Mouse (Mus musculus) forelimb bud, embryonic 11.5 days (tissue): ENCODE results near the gene Mt2.
"Not testable (repeated sequence)": the region's sequence is repeated elsewhere in the genome, so short reads cannot be mapped to it uniquely, and the experiment has no call there.

ENCODE experiments used
- DNase-seq: peaks from one replicate; pipeline ENCODE4 v3.0.0-alpha.2; 2012; ENCODE audit warnings: low read depth, low spot score

The Mt2 gene

DNA sequence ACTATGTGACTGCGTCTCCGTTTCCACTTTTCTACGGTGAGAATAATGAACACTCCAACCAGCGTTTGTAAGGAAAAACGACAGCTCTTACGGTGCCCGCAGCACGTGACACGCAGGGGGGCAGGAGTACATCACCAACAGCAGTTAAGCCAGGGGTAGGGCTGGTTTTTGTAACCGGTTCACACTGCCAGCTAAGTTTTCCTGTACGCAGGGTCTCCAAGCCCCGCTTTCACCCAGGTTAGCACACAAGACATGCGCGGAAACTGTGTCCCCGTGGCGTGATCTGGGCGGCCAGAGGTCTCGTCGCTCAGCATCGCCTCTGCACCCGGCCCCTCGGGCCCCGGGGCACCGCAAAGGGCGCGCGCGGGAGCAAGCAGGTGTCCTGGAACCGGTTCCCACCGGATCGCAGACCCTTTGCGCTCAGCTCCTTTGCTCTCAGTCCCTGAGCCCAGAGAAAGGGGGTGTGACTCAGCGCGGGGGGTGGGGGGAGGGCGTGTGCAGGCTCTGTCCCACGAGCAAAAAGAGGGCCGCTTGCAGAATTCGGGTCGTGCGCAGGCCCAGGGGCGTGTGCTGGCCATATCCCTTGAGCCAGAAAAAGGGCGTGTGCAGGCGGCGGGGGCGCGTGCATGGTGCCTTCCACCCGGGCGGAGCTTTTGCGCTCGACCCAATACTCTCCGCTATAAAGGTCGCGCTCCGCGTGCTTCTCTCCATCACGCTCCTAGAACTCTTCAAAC, at the start of gene Mt2:
Gene Mt2, plus strand, starts transcription at position 590 of the 734 bp plus-strand sequence.
- no peak for DNase-seq

DNA sequence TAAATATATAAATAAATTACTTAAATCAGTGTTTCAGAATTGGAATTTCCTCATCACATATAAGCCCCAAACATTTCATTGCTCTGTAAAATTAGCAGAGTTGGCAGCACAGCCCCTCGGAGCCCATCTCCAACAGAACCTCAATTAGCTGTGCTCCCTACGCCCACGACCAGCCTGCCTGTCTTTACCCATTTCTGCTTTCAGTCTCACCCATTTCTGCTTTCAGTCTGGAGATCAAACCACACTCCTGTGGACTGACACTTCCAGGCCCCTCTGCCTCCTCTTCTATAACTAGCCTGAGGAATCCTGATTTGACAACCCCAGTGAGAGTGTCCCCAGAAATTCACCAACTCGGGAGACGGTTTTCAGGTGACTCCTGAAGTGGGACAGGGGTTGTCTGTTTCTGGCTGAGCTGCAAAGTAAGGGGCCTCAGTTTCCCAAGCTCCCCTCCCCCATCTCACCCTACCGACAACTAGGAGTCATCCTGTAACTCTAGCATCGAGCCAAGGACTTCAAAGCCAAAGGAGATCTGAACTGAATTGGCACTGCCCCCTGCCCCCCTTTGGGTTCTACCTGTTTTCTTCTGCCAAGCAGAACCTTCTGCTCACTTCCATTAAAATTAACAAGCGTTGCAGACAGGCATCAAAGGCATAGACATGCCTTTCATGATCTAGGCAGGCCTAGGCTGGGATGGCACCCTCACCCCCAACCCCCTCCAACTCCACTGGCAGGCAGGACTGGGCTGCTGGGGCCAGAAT, 49.6 kb upstream of the Mt2 start:
- no peak for DNase-seq

DNA sequence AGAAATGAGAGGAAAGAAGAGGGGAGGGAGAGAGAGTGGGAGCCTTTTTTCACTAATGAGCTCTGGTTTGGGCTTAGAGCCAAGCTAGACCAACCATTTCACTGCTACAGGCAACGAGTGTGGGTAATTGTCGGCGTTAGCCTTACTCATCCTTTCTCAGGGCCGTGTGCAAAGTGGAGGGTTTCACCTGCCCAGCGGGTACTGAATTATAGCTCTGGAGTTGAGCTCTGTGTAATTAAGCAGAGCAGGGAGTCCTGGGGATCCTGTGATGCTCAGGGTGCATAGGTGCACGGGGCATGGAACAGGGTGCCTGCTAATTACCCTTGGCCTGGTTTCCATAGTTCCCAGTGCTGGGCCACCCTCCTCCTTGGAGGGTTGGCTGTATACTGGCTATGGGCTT, 44.8 kb upstream of the Mt2 start:
- DNase-seq: no peak

DNA sequence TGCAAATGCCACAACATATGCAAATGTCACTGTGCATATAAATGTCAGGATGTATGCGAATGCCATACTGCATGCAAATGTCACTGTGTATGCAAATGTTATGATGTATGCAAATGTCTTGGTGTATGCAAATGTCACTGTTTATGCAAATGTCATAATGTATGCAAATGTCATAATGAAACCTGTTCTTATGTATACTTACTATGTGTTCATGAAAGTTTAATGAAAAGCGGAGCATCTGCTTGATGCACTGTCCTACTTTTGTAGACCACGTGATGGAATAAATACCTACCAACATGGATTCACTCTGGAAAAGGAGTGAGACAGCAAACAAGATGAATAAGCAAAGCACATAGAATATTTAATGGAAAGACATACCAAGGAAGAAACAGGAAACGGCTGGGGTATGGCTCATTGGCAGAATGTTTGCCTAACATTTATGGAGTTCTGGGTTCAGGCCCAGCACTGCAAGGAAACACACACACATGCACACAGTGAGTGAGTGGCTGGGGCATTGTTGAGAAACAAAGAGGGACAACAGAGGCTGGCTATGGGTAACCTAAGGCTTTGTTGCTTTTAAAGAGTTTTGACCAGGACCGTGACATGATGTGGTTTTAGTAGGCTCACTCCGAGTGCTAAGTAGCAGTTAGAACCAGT, 43.2 kb upstream of the Mt2 start:
- no peak for DNase-seq

DNA sequence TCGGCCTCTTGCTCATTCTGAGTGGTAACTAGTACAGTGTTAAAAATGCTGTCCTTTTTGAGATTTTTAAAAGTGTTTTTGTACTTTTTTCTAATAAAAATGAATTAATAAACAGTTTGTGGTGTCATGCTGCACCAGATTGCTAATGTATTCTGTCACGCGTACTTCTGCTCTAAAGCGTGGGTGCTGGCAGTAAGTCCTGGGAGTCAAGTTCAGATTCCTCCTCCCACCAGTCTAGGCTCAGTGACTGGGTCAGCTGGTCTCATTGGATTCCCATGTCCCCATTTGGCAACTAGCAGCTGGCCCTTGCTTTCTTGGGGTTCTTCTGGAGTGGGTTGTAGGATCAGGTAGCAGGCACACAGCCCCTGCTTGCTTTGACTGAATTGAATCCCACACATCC, 42.3 kb upstream of the Mt2 start:
- DNase-seq: no peak

DNA sequence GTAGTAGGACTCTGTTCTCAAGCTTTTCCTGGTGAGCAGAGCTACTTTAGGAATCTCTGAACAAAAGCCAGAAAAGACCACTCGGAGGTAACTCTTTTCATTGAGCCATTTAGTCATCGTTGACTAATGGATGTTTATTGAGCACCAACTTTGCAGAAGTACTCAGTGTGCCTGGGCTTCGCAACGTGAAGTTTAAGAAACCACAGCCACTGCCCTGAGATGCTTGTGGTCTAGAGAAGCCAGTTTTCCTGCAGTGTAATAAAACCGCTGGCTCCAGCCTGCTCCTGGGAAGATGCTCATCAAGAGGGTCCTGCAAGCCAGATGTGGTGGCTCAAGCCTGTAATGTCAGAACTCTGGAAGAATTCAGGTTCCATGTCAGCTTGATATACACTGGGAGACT, 40.4 kb upstream of the Mt2 start:
- no peak for DNase-seq

DNA sequence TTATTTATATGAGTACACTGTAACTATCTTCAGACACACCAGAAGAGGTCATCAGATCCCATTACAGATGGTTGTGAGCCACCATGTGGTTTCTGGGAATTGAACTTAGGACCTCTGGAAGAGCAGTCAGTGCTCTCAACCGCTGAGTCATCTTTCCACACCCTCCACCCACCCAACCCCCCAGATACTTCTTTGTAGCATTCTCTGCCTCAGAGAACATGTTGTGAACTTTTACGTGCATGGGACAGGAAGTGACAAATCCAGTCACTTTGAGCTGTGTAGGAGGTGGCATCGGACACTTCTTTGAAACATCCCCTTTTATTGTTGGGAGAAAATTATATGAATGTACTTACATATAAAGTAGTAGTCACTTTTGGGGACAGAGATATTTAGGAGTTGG, 37.9 kb upstream of the Mt2 start:
- DNase-seq: not testable (repeated sequence)

DNA sequence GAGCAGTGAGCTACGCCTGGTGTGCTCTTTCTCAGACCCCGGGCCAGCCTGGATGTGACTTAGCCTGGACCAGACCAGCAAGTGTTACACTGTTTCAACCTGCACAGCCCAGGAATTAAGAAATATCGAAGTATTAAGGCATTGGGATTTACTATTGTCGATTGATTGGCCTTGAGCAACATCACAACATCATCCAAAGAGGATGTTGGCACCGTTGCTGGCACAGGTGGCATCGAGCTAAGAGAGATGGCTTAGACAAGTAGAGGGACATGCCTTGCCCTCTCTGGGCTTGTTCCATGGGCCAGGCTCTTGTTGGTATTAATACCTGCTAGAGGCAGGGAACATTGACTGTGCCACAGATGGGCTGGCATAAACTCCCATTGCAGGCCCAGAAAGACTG, 36.9 kb upstream of the Mt2 start:
- no peak for DNase-seq

DNA sequence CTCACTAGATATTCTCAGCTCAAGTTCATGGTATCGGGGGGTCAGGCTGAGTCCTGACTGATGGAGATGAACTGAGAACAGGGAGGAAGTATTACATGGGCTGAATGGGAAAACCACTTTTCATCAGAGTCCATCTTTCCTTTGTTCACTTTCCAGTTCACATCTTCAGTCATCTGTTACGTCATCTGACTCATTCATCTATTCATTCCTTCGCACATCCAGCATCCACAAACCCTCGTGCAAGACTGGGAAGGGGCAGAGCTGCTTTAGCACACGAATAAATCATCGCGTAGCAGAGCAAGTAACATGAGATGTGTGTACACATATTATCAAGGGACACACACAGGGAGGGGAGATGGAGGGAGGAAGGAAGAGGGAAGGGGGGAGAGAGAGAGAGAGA, 36.3 kb upstream of the Mt2 start:
- no peak for DNase-seq

DNA sequence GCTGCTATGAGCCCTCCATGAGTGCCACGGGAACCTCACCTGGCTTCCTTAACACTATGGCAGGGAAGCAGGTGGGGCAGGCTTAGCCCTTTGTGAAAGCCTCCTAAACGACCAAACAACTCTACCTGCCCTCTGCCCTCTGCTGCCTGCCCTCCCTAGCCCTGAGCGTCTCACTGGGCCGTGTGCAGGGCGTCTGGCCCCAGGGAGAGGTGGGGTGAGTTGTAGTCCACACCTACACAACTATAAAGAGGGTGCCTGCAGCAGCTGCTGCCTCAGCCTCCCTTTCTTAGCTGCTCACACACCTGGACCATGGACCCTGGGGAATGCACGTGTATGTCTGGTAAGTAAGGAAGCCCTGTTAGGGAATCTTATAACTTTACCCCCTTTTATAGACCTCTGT, 35.5 kb upstream of the Mt2 start, which contains the start of gene Mt4:
Gene Mt4, plus strand, starts transcription at position 265 of the 400 bp plus-strand sequence.
- no peak for DNase-seq

DNA sequence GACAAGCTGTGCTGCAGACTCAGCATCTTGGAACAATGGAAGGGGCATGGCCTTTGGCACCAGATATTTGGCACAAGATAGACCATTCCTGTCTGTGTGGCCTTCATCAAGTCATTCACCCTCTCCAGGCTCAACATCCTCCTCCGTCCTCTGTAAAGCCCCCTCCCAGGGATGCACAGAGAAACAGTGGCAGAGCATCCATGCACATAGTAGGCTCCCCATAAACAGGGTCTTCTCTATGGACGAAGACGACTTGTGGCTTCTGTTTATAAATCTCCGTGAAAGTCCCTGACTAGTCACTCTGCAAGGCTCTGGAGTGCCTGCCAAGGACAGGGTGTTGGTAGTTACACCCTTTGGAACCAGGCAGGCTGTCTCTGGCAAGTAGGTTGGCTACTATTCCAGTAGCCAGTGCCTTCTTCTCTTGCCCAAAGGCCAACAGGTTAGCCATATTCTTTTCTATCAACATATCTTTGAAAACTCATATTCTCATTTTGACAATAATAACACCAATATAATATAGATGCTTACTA, 32.1 kb upstream of the Mt2 start:
- no peak for DNase-seq

DNA sequence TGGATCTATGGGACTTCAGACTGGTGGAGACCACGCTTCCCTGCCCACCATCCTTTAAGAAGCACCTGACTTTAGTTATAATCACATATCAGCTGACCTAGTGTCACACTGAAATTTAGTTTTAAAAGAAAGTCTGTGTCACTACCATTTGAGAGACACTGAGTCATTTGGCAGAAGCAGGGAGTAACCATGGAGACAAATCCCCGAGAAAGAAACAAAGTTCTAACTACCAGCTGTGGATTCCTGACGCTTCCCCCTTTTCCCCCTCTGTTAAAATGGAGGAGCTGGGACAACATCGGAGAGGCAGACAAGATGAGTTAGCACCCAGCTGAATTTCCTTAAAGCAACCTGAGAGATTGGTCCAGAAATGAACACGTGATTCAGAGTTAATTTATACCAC, 24.2 kb upstream of the Mt2 start:
- no peak for DNase-seq

DNA sequence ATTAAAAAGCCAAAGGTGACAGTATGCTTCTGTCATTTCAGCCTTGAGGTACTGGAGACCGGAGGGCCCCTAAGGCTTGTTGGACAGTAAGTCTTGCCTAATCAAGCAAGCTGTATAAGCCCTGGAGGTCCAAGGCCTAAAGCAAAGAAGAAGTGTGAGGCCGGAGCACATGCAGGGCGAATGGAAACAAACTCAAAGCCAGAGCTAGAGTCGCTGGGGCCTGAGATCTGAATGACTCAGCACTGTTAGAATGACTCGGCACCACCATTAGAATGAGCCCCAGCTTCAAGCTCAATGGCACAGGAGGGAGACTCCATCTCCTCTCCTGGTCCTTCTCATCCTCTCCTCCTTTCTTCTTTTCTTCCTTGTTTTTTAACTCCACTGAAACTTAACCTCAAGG, 21.5 kb upstream of the Mt2 start:
- DNase-seq: no peak

DNA sequence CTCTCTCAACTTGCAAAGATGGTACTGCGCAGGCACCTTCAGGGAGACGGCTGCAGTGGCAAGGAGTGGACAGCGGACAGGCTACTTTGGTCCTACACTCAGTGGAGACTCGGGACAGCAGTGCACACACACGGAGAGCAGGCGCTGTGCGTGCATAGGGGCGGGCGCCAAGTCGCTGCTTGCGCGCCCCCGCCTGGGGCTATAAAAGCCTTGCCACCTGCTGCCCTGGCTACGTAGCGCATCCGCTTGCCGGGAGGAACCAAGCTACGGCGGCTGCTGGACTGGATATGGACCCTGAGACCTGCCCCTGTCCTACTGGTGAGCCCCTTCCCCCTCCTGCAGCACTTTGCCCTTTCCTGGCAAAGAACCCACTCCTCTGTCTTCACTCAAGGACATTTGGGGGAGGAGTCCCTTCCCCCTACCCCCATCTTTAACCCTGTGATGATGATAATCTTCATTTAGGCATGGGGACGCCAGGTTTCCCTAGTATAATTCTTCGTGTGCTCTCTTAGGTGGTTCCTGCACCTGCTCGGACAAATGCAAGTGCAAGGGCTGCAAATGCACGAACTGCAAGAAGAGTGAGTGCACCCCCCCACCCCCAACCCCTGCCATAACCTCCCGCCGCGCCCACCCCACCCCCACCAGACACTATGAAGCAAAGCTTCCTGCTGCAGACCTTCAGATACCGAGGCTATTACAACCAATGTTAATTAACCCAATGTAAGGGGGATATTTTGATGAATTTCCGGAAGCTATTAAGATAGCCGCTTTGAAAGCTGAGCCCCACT, 19.8 kb upstream of the Mt2 start, which contains the start of gene Mt3:
Gene Mt3, plus strand, starts transcription at position 95 of the 788 bp plus-strand sequence.
- DNase-seq: peak; percentile 43

DNA sequence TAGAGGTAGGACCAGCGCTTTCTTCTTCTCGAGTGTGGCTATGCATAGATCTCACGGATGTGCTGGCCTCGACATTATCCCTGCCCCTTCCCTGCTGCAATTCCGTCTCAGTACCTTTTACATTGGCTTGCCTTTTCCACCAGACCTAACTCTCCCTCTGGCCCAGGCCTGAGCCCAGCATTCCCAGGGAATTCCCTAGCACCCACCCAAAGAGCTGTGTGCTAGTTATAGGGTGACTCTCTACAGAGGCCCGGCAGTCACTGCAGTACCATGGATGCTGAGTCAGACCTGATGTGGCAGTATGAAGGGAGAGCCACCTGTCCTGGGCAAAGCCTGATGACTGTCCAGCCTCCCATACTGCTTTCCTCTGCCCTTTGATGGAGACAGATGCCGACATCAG, 19.0 kb upstream of the Mt2 start:
- no peak for DNase-seq

DNA sequence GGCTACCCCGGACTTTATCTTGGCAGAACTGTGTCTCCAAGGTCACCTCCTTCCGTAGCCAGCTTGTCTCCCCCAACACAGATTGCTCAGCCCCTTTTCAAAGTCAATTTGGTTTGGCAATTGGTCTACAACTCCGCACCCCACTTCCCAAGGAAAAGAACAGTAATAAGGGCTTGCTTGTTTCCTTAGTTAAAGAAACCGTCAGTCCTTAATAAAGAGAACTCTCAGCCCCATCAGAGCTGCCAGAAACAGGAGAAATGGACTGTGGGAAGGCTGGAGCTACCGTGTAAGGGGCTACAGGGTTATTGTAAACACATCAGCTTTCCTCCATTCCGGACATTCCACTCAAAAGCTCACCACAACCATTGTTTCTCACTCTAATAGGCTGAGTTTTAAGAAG, 17.9 kb upstream of the Mt2 start:
- no peak for DNase-seq

DNA sequence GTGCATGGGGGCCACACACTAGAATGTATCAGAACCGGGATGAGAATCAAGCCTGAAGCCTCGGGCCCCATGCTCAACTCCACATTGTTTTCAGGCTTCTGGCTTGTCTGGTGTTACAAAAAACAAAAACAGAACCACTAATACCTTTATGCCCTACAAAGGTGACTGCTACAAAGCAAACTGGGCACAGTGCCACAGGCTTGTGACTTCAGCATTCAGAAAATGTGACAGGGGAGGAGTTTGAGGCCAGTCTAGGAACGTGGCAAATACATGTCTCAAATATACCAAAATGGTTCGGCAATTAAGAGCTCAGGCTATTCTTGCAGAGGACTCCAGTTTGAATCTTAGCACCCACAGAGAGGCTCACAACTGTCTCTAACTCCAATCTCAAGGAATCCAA, 16.4 kb upstream of the Mt2 start:
- DNase-seq: no peak

DNA sequence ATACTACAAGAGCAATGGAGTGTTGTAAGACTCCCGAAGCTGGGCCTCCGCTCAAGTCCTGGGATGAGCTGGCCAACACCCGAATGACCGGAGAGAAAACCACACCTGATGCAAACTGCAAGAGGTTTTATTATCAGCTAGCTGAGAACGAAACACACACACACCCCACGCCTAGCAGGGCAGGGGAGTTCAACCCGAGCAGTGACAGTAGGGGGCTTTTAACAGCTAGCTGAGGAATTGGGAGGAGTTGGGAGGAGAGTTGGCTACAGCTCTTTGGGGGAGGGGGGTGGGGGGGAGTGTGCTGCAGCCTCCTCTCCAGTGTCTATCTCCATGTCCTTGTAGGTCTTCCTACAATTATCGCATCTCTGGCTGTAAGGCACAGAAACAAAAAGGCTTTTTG, 6.7 kb upstream of the Mt2 start:
- not testable (repeated sequence) for DNase-seq

DNA sequence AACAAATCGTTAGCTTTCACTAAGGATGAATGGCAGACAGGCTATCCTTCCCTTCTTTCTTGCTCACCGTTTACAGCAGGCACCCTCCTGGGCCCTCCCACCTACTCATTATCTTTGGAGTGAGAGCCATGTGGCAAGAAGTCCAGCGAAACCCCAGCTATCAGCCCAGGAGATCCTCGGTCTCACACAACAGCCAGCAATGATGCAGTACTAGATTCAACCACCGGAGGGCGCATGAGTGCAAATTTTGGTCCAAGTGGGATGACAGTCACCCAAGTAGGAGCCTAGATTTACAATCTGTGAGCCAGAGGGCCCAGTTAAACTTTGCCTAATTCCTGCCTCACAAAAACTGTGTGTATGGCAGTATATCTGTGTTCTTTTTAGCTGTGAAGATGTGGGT, 5.2 kb upstream of the Mt2 start:
- peak; percentile 85 for DNase-seq

DNA sequence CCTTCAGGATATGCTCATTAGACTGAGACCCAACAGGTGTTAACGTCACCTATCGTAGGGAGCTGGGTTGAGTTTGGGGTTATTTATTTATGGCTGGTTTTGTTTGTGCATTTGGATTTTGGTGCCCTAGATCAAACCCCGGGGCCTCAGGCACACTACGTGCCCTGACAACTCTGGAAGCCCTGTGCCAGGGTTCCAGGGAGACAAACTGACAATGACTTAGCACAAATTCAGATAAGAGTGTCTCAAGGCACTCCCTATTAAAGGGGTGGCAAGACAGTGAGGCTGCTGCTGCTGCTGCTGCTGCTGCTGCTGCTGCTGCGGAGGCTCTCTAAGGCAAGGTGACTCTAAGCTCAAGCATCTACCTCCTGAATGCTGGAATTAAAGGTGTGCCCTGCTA, 2.9 kb upstream of the Mt2 start:
- DNase-seq: no peak

DNA sequence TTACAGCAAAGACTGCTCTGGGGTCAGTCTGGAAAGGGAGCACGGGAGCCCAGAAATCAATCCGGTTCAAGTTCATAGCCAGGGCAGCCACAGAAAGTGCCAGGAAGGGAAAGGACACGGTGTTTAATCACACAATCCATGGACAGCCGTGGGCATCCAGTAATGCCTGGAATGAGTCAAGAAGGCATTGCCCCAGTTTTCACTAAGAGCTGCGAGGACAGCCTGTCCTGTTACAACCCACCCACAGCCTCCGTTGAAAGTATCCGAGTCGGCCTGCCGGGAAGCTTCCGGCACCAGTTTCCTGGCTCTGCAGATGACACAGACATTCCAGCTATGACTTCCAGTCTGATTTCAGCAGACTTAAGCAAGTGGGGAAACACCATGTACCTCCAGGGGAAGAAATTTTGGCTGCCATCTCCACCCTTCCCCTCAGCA, 1.1 kb upstream of the Mt2 start:
- DNase-seq: no peak
